Mouse (Mus musculus) fibroblast of lung, adult 2 months (primary cell): ENCODE measurements around the gene Foxs1.

Source experiments
- DNase-seq: peaks from one replicate; pipeline ENCODE4 v3.0.0-alpha.2; 2011; ENCODE audit warnings: low read depth

Gene Foxs1

DNA sequence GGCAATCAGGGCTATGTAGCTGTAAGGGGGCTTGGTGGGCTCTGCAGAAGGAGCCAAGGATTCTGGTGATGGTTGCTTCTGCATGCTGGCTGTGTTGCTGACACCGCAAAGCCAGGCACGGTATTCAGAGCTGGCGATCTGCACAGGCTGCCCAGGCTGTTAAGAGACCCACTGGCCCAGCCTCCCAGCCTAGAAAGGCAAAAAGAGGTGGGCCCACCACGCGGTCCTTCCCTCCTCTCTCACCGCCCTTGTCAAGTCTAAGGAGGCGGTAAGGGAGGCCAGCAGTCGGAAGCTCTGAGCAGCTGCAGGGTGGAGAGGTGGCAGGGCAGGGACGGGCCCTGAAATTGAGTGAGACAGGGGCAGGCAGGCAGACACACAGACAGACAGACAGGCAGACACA, at the start of gene Foxs1:
TSS of gene Foxs1 (minus strand) at position 161 of the 400 bp plus-strand sequence.
- peak; percentile 57 for DNase-seq

DNA sequence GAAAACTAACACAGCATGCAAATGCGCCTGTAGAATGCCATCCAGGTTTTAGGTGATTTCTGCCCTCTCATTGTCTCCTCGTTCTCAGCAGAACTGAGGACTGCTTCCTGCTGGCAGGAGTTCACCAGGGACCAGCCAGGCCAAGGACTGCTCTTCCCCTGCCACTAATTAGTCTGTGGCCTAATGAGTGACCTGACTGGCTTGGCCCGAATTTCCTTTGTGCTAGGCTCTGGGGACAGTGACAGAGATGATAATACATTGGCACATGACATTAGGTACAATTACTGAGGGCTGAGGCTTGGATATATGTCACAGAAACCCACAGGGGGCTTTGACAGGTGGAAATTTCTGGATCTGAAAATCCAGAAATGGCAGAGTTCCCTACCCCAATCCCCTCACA, 44.0 kb upstream of the Foxs1 start:
- DNase-seq = no peak

DNA sequence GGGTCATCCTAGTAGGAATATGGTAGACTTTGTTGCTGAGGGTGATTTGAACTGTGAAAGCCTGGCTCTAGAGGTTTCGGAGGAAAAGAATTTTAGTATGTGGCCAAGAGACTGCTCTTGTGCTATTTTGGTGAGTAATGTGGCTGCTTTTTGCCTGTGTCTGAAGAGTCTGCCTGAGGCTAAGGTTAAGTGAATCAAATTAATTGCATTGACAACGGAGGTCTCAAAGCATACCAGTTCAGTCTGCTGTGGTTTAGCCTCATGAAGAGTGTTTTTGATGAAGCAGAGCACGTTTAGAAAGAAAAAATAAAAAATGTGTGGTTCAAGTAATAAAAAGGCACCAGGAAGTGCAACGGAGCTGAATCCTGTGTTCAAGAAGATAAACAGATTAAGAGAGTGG, 32.5 kb upstream of the Foxs1 start:
- no peak for DNase-seq

DNA sequence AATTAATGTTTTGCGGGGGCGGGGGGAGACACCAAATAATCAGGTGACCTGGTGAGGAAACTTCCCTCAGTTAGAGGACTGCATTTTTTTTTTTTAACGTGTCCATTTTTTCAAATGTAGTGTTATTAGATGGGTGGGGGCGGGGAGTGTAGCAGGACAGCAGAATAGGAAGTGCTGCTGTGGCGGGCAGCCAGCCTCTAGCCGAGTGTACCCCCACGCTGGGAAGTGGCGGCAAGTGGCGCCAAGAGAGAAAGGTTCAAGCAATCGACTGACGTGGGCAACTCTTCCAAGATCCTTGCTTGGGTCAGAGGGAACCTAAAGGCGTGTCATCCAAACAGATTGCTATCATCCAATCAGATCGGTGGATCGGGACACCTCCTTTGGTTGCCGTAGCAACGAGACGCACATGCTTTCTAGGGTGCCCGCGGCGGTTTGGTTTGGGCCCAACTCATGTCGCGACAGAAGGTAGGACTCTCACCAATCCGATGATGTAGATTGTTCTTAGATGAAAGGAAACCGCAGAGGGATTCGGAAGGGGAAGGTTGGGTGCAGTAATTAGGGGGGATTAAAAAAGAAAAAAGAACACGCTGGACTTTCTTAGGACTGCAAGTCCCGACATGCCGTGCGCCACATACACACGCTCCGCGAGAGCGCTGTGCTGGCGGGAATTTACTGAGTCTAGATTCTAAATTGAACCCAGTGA, 29.2 kb upstream of the Foxs1 start, which contains the start of gene Ttll9:
TSS of gene Ttll9 (plus strand) at position 395 of the 703 bp plus-strand sequence.
- DNase-seq = peak; percentile 79

DNA sequence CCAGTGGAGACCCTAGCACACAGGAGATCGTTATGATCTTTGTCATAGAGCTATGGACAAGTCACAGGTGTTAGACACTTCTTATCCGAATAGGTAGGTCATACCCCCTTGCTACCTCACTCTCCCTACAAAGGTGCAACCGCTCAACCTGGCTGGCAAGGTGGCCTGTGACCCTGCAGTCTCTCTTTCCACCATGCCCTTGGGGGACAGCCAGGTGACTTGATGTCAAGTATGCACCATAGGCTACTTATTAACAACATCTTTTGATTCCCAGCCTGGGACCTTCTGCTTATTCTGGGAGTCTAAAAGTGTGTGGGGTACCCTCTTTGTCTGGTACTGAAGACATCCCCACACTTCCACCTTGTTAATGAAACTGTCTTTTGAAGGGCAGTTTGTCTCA, 25.1 kb upstream of the Foxs1 start:
- DNase-seq = no peak

DNA sequence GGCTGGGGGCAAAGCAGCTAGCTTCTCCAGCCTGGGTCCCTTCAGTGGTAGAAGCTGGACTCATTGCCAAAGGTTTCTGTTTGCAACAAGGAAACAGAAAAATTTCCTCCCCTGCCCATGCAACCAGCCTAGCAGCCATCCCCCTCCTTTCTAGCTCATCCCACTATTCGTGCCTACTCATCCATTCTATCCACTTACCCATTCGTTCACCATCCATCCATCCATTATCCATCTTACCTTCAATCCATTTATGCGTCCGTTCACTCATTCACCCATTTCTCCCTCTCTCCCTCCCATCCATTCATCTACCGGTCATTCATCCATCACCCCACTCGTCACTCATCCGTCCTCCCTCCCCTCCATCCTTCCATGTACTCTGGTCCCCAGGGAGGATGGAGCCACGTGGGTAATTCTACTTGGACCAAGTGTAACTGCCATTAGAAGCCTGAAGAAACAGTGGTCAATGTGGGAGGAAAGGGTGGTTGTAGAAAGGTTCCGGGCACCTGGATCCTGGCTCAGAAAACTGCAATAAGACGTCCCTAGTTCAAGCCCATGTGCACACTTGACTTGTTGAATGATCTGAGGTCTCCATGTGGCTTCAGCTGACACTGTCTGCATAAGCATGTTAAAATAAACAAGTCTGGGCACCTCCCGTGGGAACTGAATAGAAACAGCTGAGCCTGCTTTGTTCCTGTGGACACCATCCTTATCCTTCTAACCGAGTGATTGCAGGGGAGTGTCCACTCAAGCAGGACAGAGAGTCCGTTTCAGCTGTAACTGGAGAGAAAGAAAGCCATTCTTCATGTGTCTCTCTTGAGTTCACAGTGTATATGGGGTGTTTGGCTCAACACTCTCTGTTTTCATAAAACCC, 19.1 kb upstream of the Foxs1 start:
- no peak for DNase-seq

DNA sequence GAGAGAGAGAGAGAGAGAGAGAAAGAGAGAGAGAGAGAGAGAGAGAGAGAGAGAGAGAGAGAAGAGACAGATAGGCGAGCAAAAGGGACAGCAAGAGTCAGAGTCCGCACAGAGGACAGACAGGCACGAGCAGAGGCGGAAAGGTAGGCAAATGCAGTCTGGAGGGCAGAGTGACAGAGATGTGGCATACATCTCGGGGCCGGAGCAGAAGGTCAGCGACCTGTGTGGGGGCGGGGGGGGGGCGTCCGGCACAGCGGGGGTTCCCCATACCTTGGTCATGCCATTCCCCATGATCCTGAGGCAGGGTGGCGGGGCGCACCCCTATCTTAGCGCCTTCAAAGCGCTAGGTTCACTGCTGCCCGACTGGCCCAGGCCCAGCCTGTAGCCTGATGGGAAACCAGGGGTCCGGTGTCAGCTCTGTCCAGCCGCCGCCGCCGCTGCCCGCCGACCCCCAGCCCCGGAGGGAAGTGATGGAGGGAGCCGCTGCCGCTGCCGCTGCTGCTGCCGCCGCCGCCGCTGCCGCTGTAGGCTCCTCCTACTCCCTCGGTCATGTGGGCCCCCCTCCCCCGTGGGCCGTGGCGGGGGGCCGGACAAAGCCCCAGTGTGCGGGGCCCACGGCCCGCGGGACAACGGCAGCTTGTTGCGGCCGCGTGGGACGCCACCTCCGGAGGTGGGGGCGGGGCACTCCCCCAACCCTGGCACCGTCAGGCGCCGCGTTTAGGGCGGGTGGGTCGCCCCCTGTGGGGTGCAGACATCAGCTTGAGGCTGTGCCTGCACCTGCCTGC, 18.2 kb upstream of the Foxs1 start, which contains the start of gene Dusp15:
TSS of gene Dusp15 (minus strand) at position 634 of the 785 bp plus-strand sequence.
- no peak for DNase-seq

DNA sequence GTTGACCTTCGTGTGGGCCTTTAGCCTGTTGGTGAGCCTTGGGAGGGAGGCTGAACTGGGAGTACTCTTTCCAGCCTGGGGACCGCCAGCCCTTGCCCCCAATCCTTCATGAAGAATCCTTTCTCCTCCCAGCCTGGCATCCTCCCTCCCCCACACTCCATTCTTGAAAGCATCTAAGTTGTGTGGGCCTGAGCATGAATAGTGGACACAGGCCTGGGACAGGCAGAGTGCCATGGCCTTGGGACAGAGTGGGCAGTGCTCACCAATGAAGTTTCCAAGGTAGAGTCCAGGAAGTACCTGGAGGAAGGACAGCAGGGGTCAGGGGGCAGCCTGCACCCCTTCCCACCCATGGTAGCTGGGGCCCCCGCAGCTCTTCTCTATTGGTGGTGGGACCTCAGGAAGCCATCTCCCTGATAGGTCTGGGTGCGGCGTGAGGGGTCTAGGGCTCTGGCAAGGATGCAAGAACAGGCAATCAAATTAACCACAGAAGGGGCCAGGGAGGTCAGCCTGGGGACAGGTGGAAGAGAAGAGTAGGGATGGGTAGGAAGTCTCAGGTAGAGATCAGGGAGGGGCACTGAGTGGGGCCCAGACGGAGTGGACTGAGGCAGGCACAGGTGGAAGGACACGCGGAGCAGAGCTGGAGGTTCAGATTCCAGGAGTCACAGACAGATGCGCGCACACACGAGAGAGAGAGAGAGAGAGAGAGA, 17.5 kb upstream of the Foxs1 start:
- DNase-seq = no peak

DNA sequence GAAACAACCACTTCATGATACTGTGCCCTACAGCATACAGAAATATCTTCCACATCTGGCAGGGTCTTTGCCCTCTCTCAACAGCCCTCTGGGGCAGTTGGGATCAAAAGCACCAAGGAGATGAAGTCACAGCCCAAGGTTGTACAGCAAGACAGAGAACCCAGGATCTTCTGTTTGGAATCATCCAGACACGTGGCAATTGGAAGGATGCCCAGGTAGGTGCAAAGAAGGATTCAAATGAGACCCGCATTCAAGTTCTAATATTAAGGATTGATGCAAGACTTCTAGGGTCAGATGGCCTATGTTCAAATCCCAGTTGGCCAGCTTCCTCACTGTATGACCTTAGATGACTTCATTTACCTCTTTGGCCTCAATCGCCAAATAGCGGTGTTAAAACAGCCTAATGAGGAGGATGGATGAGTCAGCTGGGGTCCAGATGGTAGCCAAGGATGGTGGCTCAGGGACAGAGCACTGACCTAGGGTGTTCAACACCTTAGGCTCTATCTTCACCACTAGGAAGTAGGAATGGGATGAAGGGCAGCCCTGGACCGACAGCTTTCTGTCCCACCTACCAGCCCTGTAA, 15.5 kb upstream of the Foxs1 start:
- DNase-seq = no peak

DNA sequence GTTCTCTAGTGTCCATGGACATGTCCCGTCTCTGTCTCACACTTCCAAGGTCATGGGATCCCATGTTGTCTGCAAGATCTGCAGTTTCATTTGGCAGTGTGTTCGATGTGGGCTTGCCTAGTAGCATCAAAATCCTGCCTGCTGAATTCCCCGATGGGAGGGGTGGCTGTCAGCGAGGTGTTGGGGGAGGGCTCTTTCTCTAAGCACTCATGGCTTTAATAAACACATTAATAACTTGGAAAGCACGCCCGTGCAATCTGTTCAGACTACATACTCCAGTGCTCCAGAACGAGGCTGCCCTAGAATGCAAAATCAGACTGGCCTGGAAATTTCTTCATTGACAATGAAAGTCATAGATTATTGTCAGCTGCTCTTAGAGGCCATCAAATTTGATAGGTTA, 14.1 kb upstream of the Foxs1 start:
- DNase-seq = no peak

DNA sequence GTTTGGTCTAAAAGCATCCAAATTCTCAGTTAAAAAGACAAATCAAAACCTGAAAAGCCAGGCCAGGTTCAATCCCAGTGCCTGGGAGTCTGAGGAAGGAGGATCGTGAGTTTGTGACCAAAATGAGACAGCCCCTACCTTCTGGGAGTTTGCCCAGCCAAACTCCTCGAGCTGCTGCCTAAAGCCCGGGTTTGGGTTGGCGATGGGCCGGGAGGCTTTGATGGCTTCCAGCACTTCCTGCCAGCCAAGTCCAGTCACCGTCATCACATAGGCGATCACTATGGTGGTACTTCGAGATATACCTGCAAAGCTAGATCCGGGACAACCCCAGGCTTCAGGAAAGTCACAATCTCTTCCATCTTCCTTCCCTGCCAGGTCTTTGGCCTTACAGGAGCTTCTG, 11.0 kb upstream of the Foxs1 start:
- no peak for DNase-seq

DNA sequence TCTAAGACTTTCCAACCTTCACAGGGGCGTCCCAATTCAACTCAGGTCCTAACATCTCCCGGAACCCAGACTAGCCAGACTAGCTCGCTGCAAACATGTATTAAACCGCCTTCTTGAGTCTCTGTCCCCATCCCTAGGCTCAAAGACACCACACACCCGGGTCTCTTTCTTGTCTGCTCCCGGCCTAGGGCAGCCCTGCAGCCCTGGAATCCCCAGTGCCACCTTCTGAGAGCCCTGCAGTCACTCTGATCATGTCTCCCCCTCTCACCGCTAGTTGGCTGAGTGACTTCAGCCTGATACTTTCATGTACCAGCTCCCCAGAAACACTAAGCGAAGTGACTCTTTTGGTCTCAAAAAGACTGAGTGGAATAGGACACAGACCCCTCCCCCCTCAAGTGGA, 10.6 kb upstream of the Foxs1 start:
- DNase-seq = no peak

DNA sequence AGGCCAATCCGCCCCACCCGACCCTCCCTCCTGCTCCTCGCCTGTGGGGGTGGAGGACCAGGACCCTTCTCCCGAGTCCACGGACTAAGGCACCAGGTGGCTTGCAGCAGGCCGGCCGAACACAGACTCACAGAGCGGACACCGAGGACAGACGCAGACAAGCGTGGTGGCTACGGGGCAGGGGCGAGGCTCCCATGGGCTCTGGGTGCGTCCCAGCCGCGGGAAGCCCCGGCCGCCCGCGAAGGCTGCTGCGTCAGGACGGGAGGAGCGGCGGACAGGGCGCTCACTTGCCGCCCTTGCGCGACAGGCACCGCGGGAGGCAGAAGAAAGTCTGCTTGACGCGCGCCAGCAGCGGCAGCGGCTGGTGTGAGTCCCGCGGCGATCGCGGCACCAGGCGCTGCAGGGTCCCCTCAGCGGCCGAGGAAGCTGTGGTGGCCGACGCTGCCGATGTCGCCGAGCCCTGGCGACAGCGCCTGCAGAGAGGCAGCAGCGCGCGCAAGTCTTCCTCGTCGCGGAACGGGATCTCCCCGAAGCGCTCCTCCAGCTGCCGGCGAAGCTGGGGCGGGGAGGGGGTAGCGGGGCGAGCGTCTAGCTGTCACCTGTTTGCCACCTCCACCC, 10.0 kb upstream of the Foxs1 start:
- no peak for DNase-seq

DNA sequence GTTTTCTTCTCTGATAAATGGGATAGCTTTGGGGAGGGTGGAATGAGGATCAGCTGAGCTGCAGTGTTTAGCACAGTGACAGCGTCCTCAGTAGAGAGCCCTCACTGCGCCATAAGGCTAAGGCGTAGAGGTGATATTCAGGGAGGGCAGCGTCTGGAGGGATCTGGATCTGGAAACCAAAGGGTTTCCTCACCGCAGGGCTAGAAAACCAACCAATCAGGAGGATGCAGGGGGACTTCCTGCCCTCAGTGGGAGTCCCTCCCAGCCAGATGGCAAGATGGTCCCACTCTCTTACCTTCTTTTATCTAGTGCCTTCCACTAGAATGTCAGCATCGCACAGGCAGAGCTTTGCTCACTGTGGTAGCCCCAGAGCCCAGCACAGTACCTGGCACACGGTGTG, 8.8 kb upstream of the Foxs1 start:
- no peak for DNase-seq

DNA sequence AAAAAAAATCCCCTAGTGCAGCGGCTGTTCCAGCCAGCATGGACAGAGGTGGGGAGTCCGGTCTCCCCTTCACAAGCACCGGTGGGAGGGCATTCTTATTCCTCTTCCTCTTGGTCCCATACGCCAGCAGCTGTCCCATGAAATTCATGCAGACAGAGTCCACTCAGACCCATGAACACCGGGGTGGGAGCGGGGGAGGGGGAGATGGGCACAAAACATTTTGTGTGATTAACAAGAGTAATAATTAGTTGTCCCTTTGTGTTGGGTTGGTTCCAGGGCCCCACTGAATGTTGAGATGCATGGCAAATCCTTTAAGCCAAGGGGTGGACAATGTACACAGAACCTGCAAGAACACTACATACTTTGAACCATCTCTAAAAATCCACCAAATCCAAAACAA, 8.1 kb upstream of the Foxs1 start:
- DNase-seq = no peak

DNA sequence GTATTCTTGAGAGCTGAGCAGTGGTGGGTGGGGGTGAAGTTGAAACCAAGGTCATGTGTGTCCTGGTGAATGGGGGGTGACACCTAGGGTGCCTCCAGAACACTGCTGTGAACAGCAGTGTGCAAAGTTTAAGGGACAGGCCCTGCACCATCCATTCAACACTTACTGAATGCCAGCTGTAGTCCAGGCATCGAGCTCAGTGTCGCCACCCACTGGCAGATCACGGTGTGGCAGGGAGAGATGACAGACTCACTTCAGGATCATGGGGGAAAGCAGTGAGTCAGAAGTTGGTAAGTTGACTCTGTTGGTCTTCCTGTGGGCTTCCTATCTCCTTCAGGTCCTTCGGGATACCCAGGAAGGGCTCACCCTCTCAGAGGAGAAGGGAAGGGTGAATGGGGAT, 6.8 kb upstream of the Foxs1 start:
- no peak for DNase-seq

DNA sequence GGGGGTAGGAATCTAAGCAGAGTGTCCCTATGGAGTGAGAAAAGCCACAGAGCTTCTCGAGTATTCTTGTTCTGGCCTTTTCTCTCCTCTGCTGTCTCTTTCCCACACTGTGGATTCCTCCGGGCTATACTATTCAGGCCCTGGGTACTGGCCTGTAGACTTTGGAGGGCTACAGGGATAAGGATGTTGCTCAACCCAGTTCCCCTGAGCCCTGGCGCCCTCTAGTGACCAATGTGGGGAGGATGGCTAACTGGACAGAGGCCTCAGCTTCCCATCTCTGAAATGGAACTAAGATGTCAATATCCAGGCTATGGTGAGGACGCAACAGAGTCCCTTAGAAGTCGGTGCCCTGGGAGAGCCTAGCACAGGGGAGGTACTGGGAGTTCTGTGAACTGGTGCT, 606 bp upstream of the Foxs1 start:
- peak; percentile 53 for DNase-seq

DNA sequence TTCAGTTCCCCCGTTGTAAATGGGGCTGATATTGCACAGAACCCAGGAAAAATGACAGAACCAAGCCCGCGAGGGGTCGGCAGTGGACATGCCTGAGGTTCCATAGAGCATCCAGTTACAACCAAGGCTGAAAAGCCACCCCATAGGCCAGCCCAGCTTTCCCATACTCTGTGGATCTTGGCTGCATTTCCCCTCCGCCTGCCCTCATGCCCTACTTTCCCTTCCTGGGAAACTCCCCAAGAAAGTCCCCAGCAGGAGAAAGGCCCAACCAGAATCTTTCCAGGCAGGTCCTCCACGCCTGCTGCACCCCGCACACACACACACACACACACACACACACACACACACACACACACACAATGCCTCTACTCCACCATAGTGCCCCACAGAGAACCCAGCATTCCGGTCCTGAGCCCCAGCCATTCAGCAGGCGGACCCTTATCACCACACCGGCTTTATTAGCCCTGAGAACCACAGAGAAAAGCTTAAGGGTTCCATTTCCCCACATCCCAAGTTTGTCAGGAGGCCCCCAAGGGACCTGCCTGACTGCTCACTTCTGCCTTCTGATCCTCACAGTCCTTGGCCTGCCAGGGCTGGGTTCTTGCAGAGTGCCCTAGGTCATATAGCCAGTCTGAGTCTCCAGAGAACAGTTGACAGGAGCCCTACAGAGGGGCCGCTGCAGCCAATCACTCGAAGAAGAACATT, 1.4 kb downstream of the Foxs1 start:
- peak; percentile 86 for DNase-seq

DNA sequence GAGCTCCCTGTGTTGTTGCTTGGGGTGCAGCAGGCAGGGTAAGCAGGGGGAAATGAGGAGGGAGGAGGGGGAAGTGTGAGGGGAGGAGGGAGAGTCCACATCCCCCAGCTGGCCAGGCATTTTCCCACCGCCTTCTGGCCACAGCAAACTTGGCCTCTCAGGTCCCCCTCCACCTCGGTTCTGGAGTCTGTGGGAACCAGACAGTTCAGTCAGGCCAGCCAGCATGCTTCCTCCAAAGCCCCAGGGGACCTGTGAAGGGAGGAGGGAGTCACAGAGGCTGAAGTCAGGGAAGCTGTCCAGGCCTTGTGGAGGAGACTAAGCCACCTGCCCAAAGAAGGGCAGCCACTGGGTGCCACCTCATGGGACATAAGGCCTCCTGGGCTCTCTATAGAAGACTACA, 2.7 kb downstream of the Foxs1 start:
- peak; percentile 72 for DNase-seq

DNA sequence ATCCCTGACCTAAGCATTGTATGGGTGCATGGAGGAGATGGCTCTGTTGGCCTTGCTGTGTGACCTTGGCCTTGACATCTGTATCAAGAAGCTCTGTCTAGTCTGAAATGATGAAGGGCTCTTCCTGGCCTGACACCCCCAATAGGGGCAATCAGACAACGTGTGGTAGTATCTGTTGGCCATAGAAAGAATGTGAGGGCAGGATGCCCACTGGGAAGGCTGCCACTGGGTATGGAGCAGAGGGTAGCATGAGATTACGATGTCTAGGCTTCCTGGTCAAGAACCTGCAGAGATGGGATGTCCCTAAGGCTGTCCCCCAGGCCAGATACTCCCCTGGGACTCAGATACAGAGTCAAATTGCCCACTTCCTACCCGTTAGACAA, 4.0 kb downstream of the Foxs1 start:
- no peak for DNase-seq
